Comparison of ENCODE assay signal across 17 mouse cellular contexts in the genomic region with DNA sequence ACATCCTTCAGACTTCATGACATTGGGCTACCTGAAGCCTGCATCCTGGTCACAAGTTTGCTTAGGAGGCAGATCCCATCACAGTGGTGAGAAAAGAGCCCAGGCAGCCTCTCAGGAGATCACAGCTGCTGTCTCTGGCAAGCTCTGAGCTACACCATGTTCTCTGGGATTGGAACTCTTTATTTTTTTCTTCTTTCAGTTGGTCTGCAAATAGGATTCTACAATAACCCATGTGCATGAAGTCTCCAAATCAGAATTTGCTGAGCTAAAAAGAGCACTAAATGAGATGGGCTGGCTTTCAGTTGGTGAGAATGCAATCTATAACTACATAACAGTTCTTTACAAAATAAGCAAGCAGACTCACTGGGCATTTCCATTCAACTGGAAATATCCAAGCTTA. TPM values are rescaled to one million over a fixed set of nuclear protein-coding genes. Genes with fewer than 3 reads are reported as not detected.
A peak's percentile ranks its signal among the peaks of the same experiment; 100 is the strongest.
DNase-seq lines count a peak whose midpoint lies in the region; ATAC-seq lines count a peak whose summit lies in the region.
"Had no signal": no experiment of that assay in that cellular context is flagged by ENCODE, and none has a peak within 500 bp of the region (broad histone marks: within the 10 kb centered on the region; RNA-seq: fewer than 3 reads in every experiment).

No protein-coding gene starts in this region.

- no peaks in the 10 kb centered on the region for H3K36me3 ChIP-seq in heart, embryonic 12.5 days
- H3K36me3 ChIP-seq: embryonic facial prominence, embryonic 12.5 days; forebrain, embryonic 10.5 days; lung, embryonic 15.5 days; midbrain, embryonic 13.5 days had no signal

- intact Hi-C loops in heart, postnatal 36 days (cut with DNase I), result loop anchor here (5.0 to 10.0 kb wide), 2 partner anchors 154 to 273 kb away; partner anchors contain the start of gene Fbxo48

- no peaks in the 10 kb centered on the region for H3K9me3 ChIP-seq in heart, embryonic 12.5 days (replicated peaks)
- H3K9me3 ChIP-seq: embryonic facial prominence, embryonic 12.5 days; forebrain, embryonic 10.5 days; lung, embryonic 15.5 days; midbrain, embryonic 13.5 days had no signal

- no peak overlapping the region for H3K27ac ChIP-seq in heart, embryonic 12.5 days (ENCODE audit: poor library complexity, severe bottlenecking)
- H3K27ac ChIP-seq: embryonic facial prominence, embryonic 12.5 days; forebrain, embryonic 10.5 days; lung, embryonic 15.5 days; midbrain, embryonic 13.5 days had no signal

- H3K4me1 ChIP-seq in heart, embryonic 12.5 days (replicated peaks), result peaks cover 8% of the 10 kb centered on the region; the same call in 1 of the 2 replicates
- H3K4me1 ChIP-seq: embryonic facial prominence, embryonic 12.5 days; forebrain, embryonic 10.5 days; midbrain, embryonic 13.5 days had no signal

- no peak overlapping the region for H3K4me2 ChIP-seq in heart, embryonic 12.5 days
- H3K4me2 ChIP-seq: embryonic facial prominence, embryonic 12.5 days; lung, embryonic 15.5 days; midbrain, embryonic 13.5 days had no signal

- no peak for ATAC-seq in heart, embryonic 12.5 days (ENCODE audit: insufficient number of reproducible peaks, low FRiP score)
- ATAC-seq in monocyte, adult 5-6 weeks (replicated peaks; ENCODE audit: insufficient number of reproducible peaks, low FRiP score, low TSS enrichment, poor library complexity, severe bottlenecking), result no peak
- ATAC-seq: activated CD4-positive, CD25-positive, alpha-beta regulatory T cell, adult 4 months; hindbrain, embryonic 16.5 days; midbrain, embryonic 13.5 days had no signal

- DNase-seq in heart, adult 18-20 months, result peak; percentile 73 to 84
- DNase-seq in right cerebral cortex, postnatal 36 days (ENCODE audit: low spot score in 2 of 2), result peak; percentile 3 to 51
- no peak for DNase-seq in right cerebral cortex, postnatal 4 days
- DNase-seq in heart, postnatal 36 days, result peak; percentile 45 to 47
- DNase-seq in telencephalon, adult 2 months (ENCODE audit: low read depth, low spot score), result peak; percentile 62
- no peak for DNase-seq in thymus, postnatal 4 days
- DNase-seq: cerebellum, postnatal 36 days; kidney, adult 2 months; thymus, postnatal 36 days had no signal

- H3K27me3 ChIP-seq in heart, embryonic 12.5 days (replicated peaks), result peaks cover 17% of the 10 kb centered on the region
- H3K27me3 ChIP-seq: embryonic facial prominence, embryonic 12.5 days; lung, embryonic 15.5 days; midbrain, embryonic 13.5 days had no signal

- H3K4me3 ChIP-seq in heart, embryonic 12.5 days, result no peak overlapping the region
- H3K4me3 ChIP-seq: embryonic facial prominence, embryonic 12.5 days; forebrain, embryonic 10.5 days; lung, embryonic 15.5 days; midbrain, embryonic 13.5 days had no signal

- no peak overlapping the region for H3K9ac ChIP-seq in heart, embryonic 12.5 days
- H3K9ac ChIP-seq: embryonic facial prominence, embryonic 12.5 days; lung, embryonic 15.5 days; midbrain, embryonic 13.5 days had no signal

RNA-seq across cellular contexts. Expression of gene Egfr, which starts 46.1 kb away (rescaled TPM):
- 1 to 10 TPM; 7.8 to 8.2 TPM for total RNA-seq in heart, adult 18-20 months (2021)
- polyA plus RNA-seq in heart, embryonic 12.5 days (2016; fragmentation: Nextera tagmentation; extraction: Ambion mirVana), result 2.4 and 2.6 TPM in 2 replicates
- 10 to 100 TPM in 1 of 2 experiments, 1 to 10 TPM in 1; 5.5 to 10.5 TPM for total RNA-seq in heart, postnatal 36 days (2021)
- total RNA-seq in monocyte, adult 5-6 weeks (2017), result 0.19 TPM in 1 of 3 replicates, not detected in the others

Comparison
In these comparisons a context has a peak if more than half of its experiments do, and no peak if none do; other contexts are left out.
1. DNase-seq: peak in heart, adult 18-20 months (2 of 2), right cerebral cortex, postnatal 36 days (2 of 2), heart, postnatal 36 days (2 of 2) and telencephalon, adult 2 months (single experiment); none in right cerebral cortex, postnatal 4 days (single experiment) and thymus, postnatal 4 days (single experiment).